Mouse (Mus musculus) myocyte (in vitro differentiated cells): ENCODE results near the gene Fgd3. TPM values are rescaled to one million over a fixed set of nuclear protein-coding genes. Genes with fewer than 3 reads are reported as not detected.

ENCODE experiments used
- H3K27me3 ChIP-seq: one replicate; pipeline ENCODE4 v1.6.1; 2011; ENCODE audit not compliant: control insufficient read depth, insufficient read depth, insufficient read length
- H3K36me3 ChIP-seq: one replicate; pipeline ENCODE4 v1.6.1; 2011; ENCODE audit not compliant: control insufficient read depth, insufficient read depth
- H3K4me2 ChIP-seq: one replicate; pipeline ENCODE4 v1.6.1; 2011; ENCODE audit warnings: low read depth, control low read depth
- H3K4me3 ChIP-seq: one replicate; pipeline ENCODE4 v1.5.1; 2011; ENCODE audit warnings: mild to moderate bottlenecking, control low read depth, moderate library complexity
- H3K79me2 ChIP-seq: one replicate; pipeline ENCODE4 v1.6.1; 2011; ENCODE audit not compliant: control insufficient read depth, insufficient read depth
- H3ac ChIP-seq: one replicate; pipeline ENCODE4 v1.6.1; 2011; ENCODE audit not compliant: control insufficient read depth, insufficient read length
- CEBPB ChIP-seq: IDR thresholded peaks from 2 replicates; pipeline ENCODE4 v1.6.1; 2011; ENCODE audit warnings: mild to moderate bottlenecking, moderate library complexity; ENCODE audit not compliant: poor library complexity, insufficient read depth, severe bottlenecking
- E2F4 ChIP-seq: IDR thresholded peaks from one replicate; pipeline ENCODE4 v1.6.1; 2011; ENCODE audit warnings: mild to moderate bottlenecking, control low read depth, moderate library complexity; ENCODE audit not compliant: insufficient read depth
- MAX ChIP-seq: IDR thresholded peaks from one replicate; pipeline ENCODE4 v1.6.1; 2011; ENCODE audit warnings: low read depth, mild to moderate bottlenecking, control low read depth
- MYOD1 ChIP-seq, 3 experiments: IDR thresholded peaks; one replicate each; pipeline ENCODE4 v1.6.1; 2011; ENCODE audit warnings: control low read depth in 2 of 3, low read depth in 2 of 3, mild to moderate bottlenecking in 2 of 3, moderate library complexity in 1 of 3; ENCODE audit not compliant: insufficient read length in 2 of 3, control insufficient read depth in 1 of 3
- MYOG ChIP-seq, 3 experiments: IDR thresholded peaks; one replicate each; pipeline ENCODE4 v1.6.1; 2011; ENCODE audit warnings: control low read depth in 2 of 3, low read depth in 2 of 3, mild to moderate bottlenecking in 2 of 3; ENCODE audit not compliant: insufficient read length in 2 of 3, control insufficient read depth in 1 of 3, insufficient read depth in 1 of 3
- POLR2A ChIP-seq: IDR thresholded peaks from one replicate; pipeline ENCODE4 v1.6.1; 2011; ENCODE audit warnings: low read depth, mild to moderate bottlenecking, control low read depth, moderate library complexity; ENCODE audit not compliant: insufficient read length
- POLR2AphosphoS2 ChIP-seq: IDR thresholded peaks from one replicate; pipeline ENCODE4 v1.6.1; 2011; ENCODE audit warnings: low read depth, control low read depth; ENCODE audit not compliant: insufficient read length
- REST ChIP-seq: IDR thresholded peaks from one replicate; pipeline ENCODE4 v1.6.1; 2011; ENCODE audit warnings: mild to moderate bottlenecking, control low read depth, moderate library complexity; ENCODE audit not compliant: insufficient read depth, insufficient read length
- SRF ChIP-seq: IDR thresholded peaks from one replicate; pipeline ENCODE4 v1.6.1; 2011; ENCODE audit warnings: low read depth; ENCODE audit not compliant: control insufficient read depth, insufficient read length
- TCF12 ChIP-seq: IDR thresholded peaks from one replicate; pipeline ENCODE4 v1.6.1; 2011; ENCODE audit warnings: mild to moderate bottlenecking, control low read depth; ENCODE audit not compliant: poor library complexity, insufficient read depth, severe bottlenecking
- TCF3 ChIP-seq: IDR thresholded peaks from one replicate; pipeline ENCODE4 v1.6.1; 2011; ENCODE audit warnings: low read depth, control low read depth; ENCODE audit not compliant: insufficient read length
- USF1 ChIP-seq: IDR thresholded peaks from one replicate; pipeline ENCODE4 v1.6.1; 2011; ENCODE audit warnings: low read depth, mild to moderate bottlenecking, control low read depth, moderate library complexity
- polyA plus RNA-seq: library from polyadenylated mRNA; unstranded; fragments of >200 nt; fragmentation: generic; extraction: Trizol; gene quantifications from one replicate; pipeline ENCODE4 v1.2.1, GENCODE M21; 2012; ENCODE audit warnings: missing spikeins

The Fgd3 gene
- polyA plus RNA-seq, 1 experiment = 15.5 TPM

- Histone ChIP-seq H3K4me2 (no peak overlapping the region), H3K36me3 (no peaks in the 10 kb centered on the region), H3K27me3 (no peaks in the 10 kb centered on the region), H3ac (no peak overlapping the region), H3K4me3 (no peak overlapping the region), H3K79me2 (no peaks in the 10 kb centered on the region)
- TF ChIP-seq MYOG (IDR thresholded peaks at IDR 0.05; ENCODE audit: control insufficient read depth in 1 of 3, insufficient read depth in 1 of 3, insufficient read length in 2 of 3, low read depth in 2 of 3) (no peak), TCF3 (no peak), SRF (no peak), E2F4 (no peak), USF1 (no peak), MYOD1 (IDR thresholded peaks at IDR 0.05; ENCODE audit: control insufficient read depth in 1 of 3, insufficient read length in 2 of 3, low read depth in 2 of 3) (no peak), TCF12 (no peak), REST (no peak), POLR2A (no peak), CEBPB (no peak), POLR2AphosphoS2 (no peak), MAX (no peak)
Measured at GRCm38 (mm10) chr13:49220912-49221311, 99.2 kb downstream of the Fgd3 start.

DNA sequence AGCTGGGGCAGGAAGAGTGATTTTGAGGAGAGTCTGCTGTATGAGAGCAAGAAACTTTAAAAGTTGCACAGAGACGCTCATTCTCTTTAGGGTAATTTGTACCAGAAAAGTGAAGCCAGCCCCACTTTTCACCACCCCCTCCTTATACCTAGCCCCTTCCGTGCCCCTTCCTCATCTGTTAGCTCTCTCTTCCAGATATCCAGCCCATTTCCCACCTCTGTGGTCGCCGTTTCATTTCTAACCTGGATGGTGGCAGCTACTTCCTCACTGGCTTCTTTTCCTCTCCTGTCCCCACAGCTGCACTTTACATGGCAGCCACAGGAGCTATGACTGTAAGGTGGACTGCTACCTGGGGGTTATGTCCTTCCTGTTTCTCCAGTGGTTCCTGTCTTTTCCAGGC is 100.7 kb downstream of the Fgd3 start:
- TF ChIP-seq POLR2AphosphoS2 = no peak
- TF ChIP-seq MYOD1 (IDR thresholded peaks at IDR 0.05; ENCODE audit: control insufficient read depth in 1 of 3, insufficient read length in 2 of 3, low read depth in 2 of 3) = no peak
- TF ChIP-seq TCF12 = no peak
- TF ChIP-seq E2F4 = no peak
- no peak for TF ChIP-seq TCF3
- no peak for TF ChIP-seq REST
- no peak for TF ChIP-seq MAX
- TF ChIP-seq USF1 = no peak
- no peak for TF ChIP-seq MYOG (IDR thresholded peaks at IDR 0.05; ENCODE audit: control insufficient read depth in 1 of 3, insufficient read depth in 1 of 3, insufficient read length in 2 of 3, low read depth in 2 of 3)
- no peak for TF ChIP-seq SRF
- no peak for TF ChIP-seq POLR2A
- TF ChIP-seq CEBPB = no peak
- H3K27me3 ChIP-seq = no peaks in the 10 kb centered on the region
- no peaks in the 10 kb centered on the region for H3K36me3 ChIP-seq
- H3K4me2 ChIP-seq = no peak overlapping the region
- H3K4me3 ChIP-seq = no peak overlapping the region
- H3K79me2 ChIP-seq = no peaks in the 10 kb centered on the region
- no peak overlapping the region for H3ac ChIP-seq

DNA sequence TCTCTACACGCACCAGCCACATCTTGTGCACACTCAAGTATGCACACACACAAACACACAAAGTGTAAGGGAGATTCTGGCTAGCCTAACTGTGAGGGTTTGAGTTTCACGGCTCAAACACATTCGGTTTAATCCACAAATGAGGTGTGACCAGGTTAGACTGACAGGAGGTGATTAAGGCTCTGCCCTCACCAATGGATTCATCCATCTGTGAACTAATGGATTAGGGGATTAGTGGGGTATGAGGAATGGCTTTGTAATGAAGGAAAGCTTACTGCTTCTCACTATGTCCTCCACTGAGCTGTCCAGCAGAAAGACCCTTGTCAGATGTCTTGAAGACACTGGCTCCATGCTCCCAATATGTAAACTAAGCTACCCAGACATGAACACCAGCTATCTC is 101.5 kb downstream of the Fgd3 start:
- no peaks in the 10 kb centered on the region for H3K27me3 ChIP-seq
- no peaks in the 10 kb centered on the region for H3K79me2 ChIP-seq
- no peaks in the 10 kb centered on the region for H3K36me3 ChIP-seq
- H3ac ChIP-seq = no peak overlapping the region
- H3K4me3 ChIP-seq = no peak overlapping the region
- H3K4me2 ChIP-seq = no peak overlapping the region
- TF ChIP-seq MAX = no peak
- no peak for TF ChIP-seq E2F4
- TF ChIP-seq USF1 = no peak
- TF ChIP-seq SRF = no peak

DNA sequence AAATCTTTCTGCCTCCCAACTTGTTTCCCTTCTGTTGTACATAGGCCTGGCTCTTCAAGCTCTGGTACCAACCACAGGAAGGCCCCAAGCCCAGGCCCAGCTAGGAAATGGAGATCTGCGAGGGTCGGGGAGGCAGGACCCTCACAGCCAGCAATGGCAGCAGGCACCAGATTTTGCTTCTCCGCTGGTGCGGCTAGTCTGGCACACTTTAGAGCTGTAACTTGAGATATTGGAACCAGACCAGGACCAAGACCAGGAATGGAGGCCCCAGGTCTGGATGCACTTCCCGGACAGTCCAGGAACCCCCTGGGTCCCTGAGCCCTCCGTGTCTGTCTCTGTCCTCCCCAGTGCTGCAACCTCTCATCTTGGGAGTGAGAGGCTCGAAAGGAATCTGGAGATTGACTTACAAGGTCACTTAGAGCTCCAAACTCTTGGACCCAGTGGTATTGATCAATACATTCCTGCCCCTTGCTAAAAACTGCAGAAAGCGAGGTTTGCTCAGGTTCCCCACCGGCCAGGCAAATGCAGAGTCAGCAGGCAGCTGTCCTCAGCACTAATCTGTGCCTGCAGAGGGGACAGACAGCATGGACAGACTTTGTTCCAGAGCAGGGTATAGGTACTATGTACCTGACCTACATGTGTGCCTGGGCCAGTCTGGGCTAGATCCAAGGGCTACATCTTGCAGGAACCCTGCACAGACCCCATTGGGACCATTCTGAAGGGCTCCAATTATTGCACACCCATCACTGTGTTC is 103.1 kb downstream of the Fgd3 start:
- no peak overlapping the region for H3K4me2 ChIP-seq

More for the DNA sequence above, 103.1 kb downstream of the Fgd3 start:
- peaks cover 10% of the 10 kb centered on the region for H3K79me2 ChIP-seq
- H3ac ChIP-seq = no peak overlapping the region
- TF ChIP-seq POLR2A (no peak), MYOG (IDR thresholded peaks at IDR 0.05; ENCODE audit: control insufficient read depth in 1 of 3, insufficient read depth in 1 of 3, insufficient read length in 2 of 3, low read depth in 2 of 3) (no peak), TCF12 (no peak), POLR2AphosphoS2 (no peak), TCF3 (no peak), MYOD1 (IDR thresholded peaks at IDR 0.05; ENCODE audit: control insufficient read depth in 1 of 3, insufficient read length in 2 of 3, low read depth in 2 of 3) (no peak), MAX (no peak), USF1 (no peak), E2F4 (no peak), CEBPB (no peak), REST (no peak), SRF (no peak)
- H3K27me3 ChIP-seq = no peaks in the 10 kb centered on the region
- peak overlapping the region; percentile 43 for H3K4me3 ChIP-seq
- H3K36me3 ChIP-seq = no peaks in the 10 kb centered on the region
